Mouse (Mus musculus) heart, adult 2 months (tissue): ENCODE measurements around the gene Hbb-bt.

Experiments
- CTCF ChIP-seq: fragments of 200-600 bp; IDR thresholded peaks from 2 replicates; pipeline ENCODE4 v1.8.1; 2022; ENCODE audit warnings: antibody characterized with exemption, mild to moderate bottlenecking, moderate library complexity
- POLR2A ChIP-seq: fragments of 200-500 bp; IDR thresholded peaks from 2 replicates; pipeline ENCODE4 v1.6.1; 2011; ENCODE audit warnings: mild to moderate bottlenecking, low read depth, low read length, control low read depth; ENCODE audit not compliant: insufficient read depth

DNA sequence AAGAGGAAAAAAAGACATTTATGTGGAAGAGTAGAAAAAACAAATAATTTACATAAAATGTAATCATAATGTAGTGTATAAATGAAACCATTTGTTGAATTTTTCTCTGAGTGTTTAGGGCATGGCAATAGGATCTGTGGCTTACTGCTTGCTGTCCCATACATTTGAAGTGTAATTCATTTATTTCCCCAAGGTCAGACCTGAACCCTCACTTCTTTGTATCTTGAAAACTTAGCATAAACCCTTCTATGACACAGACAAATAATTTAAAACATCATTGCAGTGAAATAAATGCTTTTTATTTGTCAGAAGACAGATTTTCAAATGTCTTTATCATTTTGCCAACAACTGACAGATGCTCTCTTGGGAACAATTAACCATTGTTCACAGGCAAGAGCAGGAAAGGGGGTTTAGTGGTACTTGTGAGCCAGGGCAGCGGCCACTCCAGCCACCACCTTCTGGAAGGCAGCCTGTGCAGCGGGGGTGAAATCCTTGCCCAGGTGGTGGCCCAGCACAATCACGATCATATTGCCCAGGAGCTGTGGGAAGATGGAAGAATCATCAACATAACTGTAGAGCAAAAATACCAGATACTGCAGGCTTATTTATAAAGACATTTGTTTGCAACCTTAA, 12.6 kb upstream of the Hbb-bt start:
- TF ChIP-seq CTCF (no peak), POLR2A (no peak)
